Comparison of ENCODE assay signal across 25 mouse cellular contexts in genomic region chr17:64116762-64117161, GRCm38 (mm10).
DNase-seq lines count a peak whose midpoint lies in the region; ATAC-seq and TF ChIP-seq lines count a peak whose summit lies in the region.
"Had no signal": no experiment of that assay in that cellular context is flagged by ENCODE, and none has a peak within 500 bp of the region (broad histone marks: within the 10 kb centered on the region; RNA-seq: fewer than 3 reads in every experiment).

No protein-coding gene starts in this region.

- no peak overlapping the region for H3K9ac ChIP-seq in kidney, embryonic 14.5 days (ENCODE audit: low read depth, low read length)
- no peak overlapping the region for H3K9ac ChIP-seq in kidney, embryonic 16.5 days (replicated peaks; ENCODE audit: low read length)
- no peak overlapping the region for H3K9ac ChIP-seq in neural tube, embryonic 15.5 days (replicated peaks)
- H3K9ac ChIP-seq: embryonic facial prominence, embryonic 12.5 days; forebrain, embryonic 13.5 days had no signal

- no peak overlapping the region for H3K27ac ChIP-seq in kidney, embryonic 14.5 days (ENCODE audit: low read depth, low read length)
- no peak overlapping the region; the same call in 1 of the 2 replicates for H3K27ac ChIP-seq in kidney, embryonic 16.5 days (ENCODE audit: low read length)
- no peak overlapping the region for H3K27ac ChIP-seq in kidney, adult 2 months (ENCODE audit: insufficient read depth, low read depth, low read length)
- H3K27ac ChIP-seq in neural tube, embryonic 15.5 days (replicated peaks): no peak overlapping the region
- H3K27ac ChIP-seq: embryonic facial prominence, embryonic 10.5 days; embryonic facial prominence, embryonic 12.5 days; forebrain, embryonic 13.5 days had no signal

- DNase-seq in kidney, adult 11 months: no peak
- DNase-seq in kidney, adult 2 months: no peak
- DNase-seq in kidney, postnatal 10 days: peak; percentile 34
- no peak for DNase-seq in kidney, postnatal 14 days
- DNase-seq in neural tube, embryonic 10.5 days (ENCODE audit: extremely low spot score, low spot score): peak; percentile 3
- DNase-seq: adrenal gland, adult 8-10 months; adrenal gland, postnatal 14 days; adrenal gland, postnatal 36 days; B cell, adult 2 months; cerebellum, adult 11-12 months; cerebellum, adult 2 months; cerebellum, adult 9-10 months; cerebellum, postnatal 10 days; cerebellum, postnatal 25 days had no signal

- 40% methylated on average over 6 of the region's 6 CpGs for WGBS in kidney, embryonic 14.5 days
- WGBS in kidney, embryonic 16.5 days: 37% methylated on average over 6 of the region's 6 CpGs
- 37% methylated on average over 6 of the region's 6 CpGs for WGBS in kidney, adult 2 months
- WGBS in neural tube, embryonic 15.5 days: 73% methylated on average over 6 of the region's 6 CpGs

- H3K36me3 ChIP-seq in kidney, embryonic 14.5 days (ENCODE audit: control insufficient read depth, insufficient read depth, low read length): no peaks in the 10 kb centered on the region
- H3K36me3 ChIP-seq in kidney, embryonic 16.5 days (ENCODE audit: insufficient read depth, low read length): no peaks in the 10 kb centered on the region
- H3K36me3 ChIP-seq in kidney, adult 2 months (ENCODE audit: control insufficient read depth, insufficient read depth, low read length): no peaks in the 10 kb centered on the region
- no peaks in the 10 kb centered on the region for H3K36me3 ChIP-seq in neural tube, embryonic 15.5 days
- H3K36me3 ChIP-seq: embryonic facial prominence, embryonic 10.5 days; embryonic facial prominence, embryonic 12.5 days had no signal

- no peaks in the 10 kb centered on the region for H3K27me3 ChIP-seq in kidney, embryonic 14.5 days (ENCODE audit: control insufficient read depth, insufficient read depth, low read length)
- H3K27me3 ChIP-seq in kidney, embryonic 16.5 days (ENCODE audit: insufficient read depth, low read length): no peaks in the 10 kb centered on the region
- H3K27me3 ChIP-seq in kidney, adult 2 months (replicated peaks; ENCODE audit: control insufficient read depth, insufficient read depth, low read length): no peaks in the 10 kb centered on the region
- H3K27me3 ChIP-seq in neural tube, embryonic 15.5 days (replicated peaks): no peaks in the 10 kb centered on the region
- H3K27me3 ChIP-seq: CH12.LX; embryonic facial prominence, embryonic 12.5 days; forebrain, embryonic 13.5 days; Patski had no signal

- H3K4me2 ChIP-seq in kidney, embryonic 14.5 days (replicated peaks; ENCODE audit: low read depth, low read length): no peak overlapping the region
- no peak overlapping the region for H3K4me2 ChIP-seq in kidney, embryonic 16.5 days (replicated peaks; ENCODE audit: low read depth, low read length)
- H3K4me2 ChIP-seq in neural tube, embryonic 15.5 days: no peak overlapping the region
- H3K4me2 ChIP-seq: embryonic facial prominence, embryonic 12.5 days; forebrain, embryonic 13.5 days had no signal

- H3K4me1 ChIP-seq in kidney, embryonic 14.5 days (ENCODE audit: control insufficient read depth, insufficient read depth, low read length): no peaks in the 10 kb centered on the region
- peaks cover 9% of the 10 kb centered on the region; the same call in 1 of the 2 replicates for H3K4me1 ChIP-seq in kidney, embryonic 16.5 days (ENCODE audit: insufficient read depth, low read length)
- H3K4me1 ChIP-seq in kidney, adult 2 months (ENCODE audit: control insufficient read depth, insufficient read depth, low read length): peaks cover 3% of the 10 kb centered on the region; the same call in 1 of the 2 replicates
- H3K4me1 ChIP-seq in neural tube, embryonic 15.5 days: no peaks in the 10 kb centered on the region
- H3K4me1 ChIP-seq: forebrain, embryonic 13.5 days had no signal

- peak; percentile 75 for ATAC-seq in kidney, embryonic 14.5 days (ENCODE audit: low FRiP score, low TSS enrichment)
- peak; percentile 86; the same call in 1 of the 2 replicates for ATAC-seq in kidney, embryonic 16.5 days (ENCODE audit: low FRiP score, low TSS enrichment)
- ATAC-seq in neural tube, embryonic 15.5 days (ENCODE audit: low FRiP score): no peak
- ATAC-seq: activated CD4-positive, CD25-positive, alpha-beta regulatory T cell, adult 4 months; CD4-positive, CD25-positive, alpha-beta regulatory T cell, adult 4 months; forebrain, embryonic 13.5 days; Patski had no signal

- TF ChIP-seq POLR2A in kidney, adult 2 months (IDR thresholded peaks at IDR 0.05; ENCODE audit: low read depth, low read length): no peak

- H3K9me3 ChIP-seq in kidney, embryonic 14.5 days (ENCODE audit: control insufficient read depth, low read length): no peaks in the 10 kb centered on the region
- no peaks in the 10 kb centered on the region for H3K9me3 ChIP-seq in kidney, embryonic 16.5 days (ENCODE audit: low read length)
- H3K9me3 ChIP-seq in neural tube, embryonic 15.5 days (replicated peaks): no peaks in the 10 kb centered on the region
- H3K9me3 ChIP-seq: embryonic facial prominence, embryonic 10.5 days; embryonic facial prominence, embryonic 12.5 days; forebrain, embryonic 13.5 days; G1E had no signal

- no peak for TF ChIP-seq CTCF in kidney, adult 2 months (conservative IDR thresholded peaks at IDR 0.05; ENCODE audit: insufficient read depth, insufficient read length, low read depth, low read length)

- no peak overlapping the region for H3K4me3 ChIP-seq in kidney, embryonic 14.5 days (ENCODE audit: low read length)
- H3K4me3 ChIP-seq in kidney, embryonic 16.5 days (ENCODE audit: low read length): no peak overlapping the region
- no peak overlapping the region for H3K4me3 ChIP-seq in kidney, adult 2 months (ENCODE audit: insufficient read depth, low read depth, low read length)
- H3K4me3 ChIP-seq in neural tube, embryonic 15.5 days (replicated peaks): no peak overlapping the region
- H3K4me3 ChIP-seq: embryonic facial prominence, embryonic 10.5 days; embryonic facial prominence, embryonic 12.5 days; forebrain, embryonic 13.5 days had no signal

Comparison
In these comparisons a context has a peak if more than half of its experiments do, and no peak if none do; other contexts are left out.
1. DNase-seq: peak in kidney, postnatal 10 days (single experiment) and neural tube, embryonic 10.5 days (single experiment); none in kidney, adult 11 months (single experiment), kidney, adult 2 months (single experiment) and kidney, postnatal 14 days (single experiment).